Mouse (Mus musculus) urinary bladder, adult 2 months (tissue): ENCODE results near the gene Gm9603. TPM values are rescaled to one million over a fixed set of nuclear protein-coding genes. Genes with fewer than 3 reads are reported as not detected.
"Not testable (repeated sequence)": the region's sequence is repeated elsewhere in the genome, so short reads cannot be mapped to it uniquely, and the experiment has no call there.

Experiments used
- DNase-seq: peaks from one replicate; pipeline ENCODE4 v3.0.0; 2022; ENCODE audit warnings: low spot score
- polyA plus RNA-seq: library from polyadenylated mRNA; depleted of rRNA; stranded (reverse); fragments of >200 nt; gene quantifications from 2 replicates; pipeline ENCODE4 v1.2.3, GENCODE M21; 2012; rRNA removed

Gene Gm9603
- polyA plus RNA-seq = not detected in 2 replicates

GRCm38 (mm10) chr14:5687357-5687756 is at the start of gene Gm9603:
Gm9603 (minus strand) TSS chr14:5687457.
- not testable (repeated sequence) for DNase-seq

- not testable (repeated sequence) for DNase-seq
Observed at GRCm38 (mm10) chr14:5632928-5633327, 54.3 kb downstream of the Gm9603 start, which contains the start of gene Gm8265. Gm8265 (minus strand) TSS chr14:5633028.

Other genes with a start within 250 kb of the Gm9603 start
- 2.2 and 3.1 TPM in 2 replicates for gene Gm3194, start 232.0 kb downstream of the Gm9603 start, polyA plus RNA-seq
- gene Gm8246, start 209.6 kb downstream of the Gm9603 start, polyA plus RNA-seq = not detected in 2 replicates
- gene Gm3187, start 203.2 kb downstream of the Gm9603 start, polyA plus RNA-seq = not detected in 2 replicates
- 0.18 and 0.19 TPM in 2 replicates for gene Gm3488, start 185.8 kb downstream of the Gm9603 start, polyA plus RNA-seq
- not detected in 2 replicates for gene Gm3532, start 149.0 kb downstream of the Gm9603 start, polyA plus RNA-seq
- not detected in 2 replicates for gene Gm8265, start 54.4 kb downstream of the Gm9603 start, polyA plus RNA-seq
- 1.1 and 1.9 TPM in 2 replicates for gene Gm3373, start 54.1 kb upstream of the Gm9603 start, polyA plus RNA-seq
- gene Gm3383, start 120.5 kb upstream of the Gm9603 start, polyA plus RNA-seq = 3.3 and 4.5 TPM in 2 replicates
- not detected in 2 replicates for gene Gm3424, start 142.9 kb upstream of the Gm9603 start, polyA plus RNA-seq
- gene Gm8237, start 192.9 kb upstream of the Gm9603 start, polyA plus RNA-seq = 0.32 and 0.37 TPM in 2 replicates